Mouse (Mus musculus) cerebellum, adult 2 months (tissue): ENCODE measurements around the gene C1qtnf4. TPM values are rescaled to one million over a fixed set of nuclear protein-coding genes. Genes with fewer than 3 reads are reported as not detected.
A peak's percentile ranks its signal among the peaks of the same experiment; 100 is the strongest.

Source experiments
- DNase-seq, 2 experiments: peaks; one replicate each; pipeline ENCODE4 v3.0.0; 2021
- H3K27ac ChIP-seq: fragments of 200-500 bp; 2 replicates; pipeline ENCODE4 v1.5.1; 2012; ENCODE audit warnings: low read length, control low read depth, inconsistent platforms; ENCODE audit not compliant: insufficient read depth
- H3K27me3 ChIP-seq: fragments of 200-500 bp; 2 replicates; pipeline ENCODE4 v1.6.1; 2012; ENCODE audit warnings: inconsistent platforms, mild to moderate bottlenecking, low read length, moderate library complexity; ENCODE audit not compliant: control insufficient read depth, insufficient read depth
- H3K4me1 ChIP-seq: fragments of 200-500 bp; 2 replicates; pipeline ENCODE4 v1.6.1; 2011; ENCODE audit warnings: low read length; ENCODE audit not compliant: control insufficient read depth, insufficient read depth
- H3K4me3 ChIP-seq: fragments of 200-500 bp; replicated peaks from 2 replicates; pipeline ENCODE3; 2011; ENCODE audit warnings: mild to moderate bottlenecking, low read depth, low read length, control low read depth; ENCODE audit not compliant: insufficient read depth
- CTCF ChIP-seq: fragments of 200-500 bp; IDR thresholded peaks from 2 replicates; pipeline ENCODE4 v1.5.1; 2011; ENCODE audit warnings: low read depth, mild to moderate bottlenecking, control low read depth, low read length, moderate library complexity, borderline replicate concordance; ENCODE audit not compliant: insufficient read depth
- POLR2A ChIP-seq: fragments of 200-500 bp; IDR thresholded peaks from 2 replicates; pipeline ENCODE4 v1.6.1; 2011; ENCODE audit warnings: low read length, control low read depth, borderline replicate concordance; ENCODE audit not compliant: insufficient read depth
- WGBS: fragments of 180-500 bp; shearing (Covaris S2); methylation state at CpG from one replicate; pipeline ENCODE4 v1.1.7; 2018; 5-methylcytosine and 5-hydroxymethylcytosine counted together
- polyA plus RNA-seq: library from polyadenylated mRNA; depleted of rRNA; stranded (reverse); fragments of >200 nt; gene quantifications from 2 replicates; pipeline ENCODE4 v1.2.3, GENCODE M21; 2012; rRNA removed

C1qtnf4 gene
- 234 and 254 TPM in 2 replicates for polyA plus RNA-seq

GRCm38 (mm10) chr2:90885218-90886041 is at the start of gene C1qtnf4:
TSS of gene C1qtnf4 (plus strand) at chr2:90885860.
- H3K4me3 ChIP-seq = peak within 1 kb of the TSS; percentile 64
- H3K27ac ChIP-seq = peak within 1 kb of the TSS; percentile 92
- no peaks in the 10 kb centered on the region for H3K27me3 ChIP-seq
- peak; percentile 43; the same call in 1 of the 2 replicates for TF ChIP-seq POLR2A
- TF ChIP-seq CTCF = no peak
- peaks cover 12% of the 10 kb centered on the region for H3K4me1 ChIP-seq
- 1% methylated on average over 43 of the region's 45 CpGs for WGBS
- peak; percentile 74 to 78 for DNase-seq

GRCm38 (mm10) chr2:90838621-90839020 is 47.0 kb upstream of the C1qtnf4 start:
- H3K4me3 ChIP-seq = no peak overlapping the region
- peaks cover 5% of the 10 kb centered on the region; the same call in 1 of the 2 replicates for H3K4me1 ChIP-seq
- DNase-seq = no peak
- H3K27ac ChIP-seq = no peak overlapping the region
- H3K27me3 ChIP-seq = no peaks in the 10 kb centered on the region
- 90% methylated on average over 2 of the region's 2 CpGs for WGBS
- no peak for TF ChIP-seq POLR2A
- TF ChIP-seq CTCF = no peak

- Histone ChIP-seq H3K4me3 (no peak overlapping the region), H3K27ac (peak overlapping the region; percentile 11; the same call in 1 of the 2 replicates), H3K4me1 (peaks cover 5% of the 10 kb centered on the region; the same call in 1 of the 2 replicates), H3K27me3 (no peaks in the 10 kb centered on the region)
- TF ChIP-seq POLR2A (no peak), CTCF (no peak)
- peak in 1 of 2 experiments; percentile 71 for DNase-seq
- WGBS = 29% methylated on average over 1 of the region's 1 CpGs
Measured at GRCm38 (mm10) chr2:90843666-90844065, 42.0 kb upstream of the C1qtnf4 start.

- Histone ChIP-seq H3K27ac (0 out of 2 replicates have a peak overlapping the region, but pooled peaks have one; percentile 28), H3K4me3 (no peak overlapping the region), H3K4me1 (peaks cover 8% of the 10 kb centered on the region; the same call in 1 of the 2 replicates), H3K27me3 (no peaks in the 10 kb centered on the region)
- DNase-seq = peak in 1 of 2 experiments; percentile 47
- TF ChIP-seq POLR2A (no peak), CTCF (no peak)
- 45% methylated on average over 5 of the region's 5 CpGs for WGBS
Measured at GRCm38 (mm10) chr2:90844262-90844661, 41.4 kb upstream of the C1qtnf4 start.

- WGBS = 87% methylated on average over 5 of the region's 5 CpGs
Measured at GRCm38 (mm10) chr2:90845234-90845633, 40.4 kb upstream of the C1qtnf4 start.

GRCm38 (mm10) chr2:90846171-90846570 is 39.5 kb upstream of the C1qtnf4 start:
- WGBS = 42% methylated on average over 6 of the region's 6 CpGs
- Histone ChIP-seq H3K4me3 (no peak overlapping the region), H3K27me3 (no peaks in the 10 kb centered on the region), H3K4me1 (peaks cover 14% of the 10 kb centered on the region), H3K27ac (peak overlapping the region; percentile 78; the same call in 1 of the 2 replicates)
- DNase-seq = peak; percentile 47
- TF ChIP-seq CTCF (no peak), POLR2A (no peak)

More at GRCm38 (mm10) chr2:90845234-90845633, 40.4 kb upstream of the C1qtnf4 start:
- no peak for DNase-seq
- Histone ChIP-seq H3K4me1 (peaks cover 10% of the 10 kb centered on the region; the same call in 1 of the 2 replicates), H3K27me3 (no peaks in the 10 kb centered on the region), H3K27ac (no peak overlapping the region), H3K4me3 (no peak overlapping the region)
- TF ChIP-seq CTCF = no peak
- no peak for TF ChIP-seq POLR2A

- TF ChIP-seq POLR2A (no peak), CTCF (no peak)
- WGBS = 2% methylated on average over 8 of the region's 8 CpGs
Measured at GRCm38 (mm10) chr2:90846597-90846954, 39.1 kb upstream of the C1qtnf4 start.

More at GRCm38 (mm10) chr2:90846597-90846954, 39.1 kb upstream of the C1qtnf4 start:
- Histone ChIP-seq H3K27me3 (no peaks in the 10 kb centered on the region), H3K27ac (peak overlapping the region; percentile 78), H3K4me1 (peaks cover 16% of the 10 kb centered on the region), H3K4me3 (peak overlapping the region; percentile 63)
- DNase-seq = no peak
